ENCODE assay signal across 13 mouse cellular contexts in the genomic region with DNA sequence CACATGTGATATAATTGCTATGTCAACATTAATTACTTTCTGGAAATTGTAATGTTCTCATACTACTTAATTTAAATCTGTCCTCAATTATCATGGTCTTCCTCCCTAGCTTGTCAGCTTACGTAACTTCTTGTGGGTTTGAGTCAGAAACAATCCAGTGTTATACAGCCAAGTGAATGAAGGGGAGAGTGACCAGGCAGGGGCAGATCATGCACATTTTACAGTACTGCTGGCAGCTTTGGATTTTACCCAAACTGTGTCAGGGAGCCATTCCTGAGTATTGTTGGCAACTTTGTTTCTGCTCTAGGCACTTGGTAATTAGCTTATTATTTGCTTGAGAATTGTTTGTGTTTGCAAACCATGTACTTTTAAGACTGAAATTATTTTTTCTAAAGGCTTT.
"Had no signal": no experiment of that assay in that cellular context is flagged by ENCODE, and none has a peak within 500 bp of the region (broad histone marks: within the 10 kb centered on the region; RNA-seq: fewer than 3 reads in every experiment).

No protein-coding gene starts in this region.

- DNase-seq: kidney, postnatal 10 days; kidney, postnatal 4 days; left cerebral cortex, postnatal 4 days; lung, adult 18-20 months; right cerebral cortex, adult 18-20 months; right cerebral cortex, postnatal 25 days; thymus, adult 18-20 months; thymus, postnatal 14 days had no signal

- H3K9me3 ChIP-seq: limb, embryonic 13.5 days; midbrain, embryonic 13.5 days; neural tube, embryonic 13.5 days had no signal

- H3K27ac ChIP-seq: layer of hippocampus, adult 2 months; limb, embryonic 13.5 days; liver, embryonic 14.5 days; midbrain, embryonic 13.5 days; neural tube, embryonic 13.5 days had no signal

- H3K4me3 ChIP-seq: layer of hippocampus, adult 2 months; limb, embryonic 13.5 days; midbrain, embryonic 13.5 days; neural tube, embryonic 13.5 days had no signal

- ATAC-seq: midbrain, embryonic 13.5 days had no signal

- H3K9ac ChIP-seq: limb, embryonic 13.5 days; liver, embryonic 14.5 days; midbrain, embryonic 13.5 days; neural tube, embryonic 13.5 days had no signal

- H3K4me2 ChIP-seq: limb, embryonic 13.5 days; midbrain, embryonic 13.5 days; neural tube, embryonic 13.5 days had no signal

- H3K27me3 ChIP-seq: limb, embryonic 13.5 days; midbrain, embryonic 13.5 days; neural tube, embryonic 13.5 days had no signal

- H3K4me1 ChIP-seq: limb, embryonic 13.5 days; midbrain, embryonic 13.5 days; neural tube, embryonic 13.5 days had no signal

- H3K36me3 ChIP-seq: limb, embryonic 13.5 days; midbrain, embryonic 13.5 days; neural tube, embryonic 13.5 days had no signal
